Mouse (Mus musculus): ENCODE measurements around the gene Ndufs3.

DNA sequence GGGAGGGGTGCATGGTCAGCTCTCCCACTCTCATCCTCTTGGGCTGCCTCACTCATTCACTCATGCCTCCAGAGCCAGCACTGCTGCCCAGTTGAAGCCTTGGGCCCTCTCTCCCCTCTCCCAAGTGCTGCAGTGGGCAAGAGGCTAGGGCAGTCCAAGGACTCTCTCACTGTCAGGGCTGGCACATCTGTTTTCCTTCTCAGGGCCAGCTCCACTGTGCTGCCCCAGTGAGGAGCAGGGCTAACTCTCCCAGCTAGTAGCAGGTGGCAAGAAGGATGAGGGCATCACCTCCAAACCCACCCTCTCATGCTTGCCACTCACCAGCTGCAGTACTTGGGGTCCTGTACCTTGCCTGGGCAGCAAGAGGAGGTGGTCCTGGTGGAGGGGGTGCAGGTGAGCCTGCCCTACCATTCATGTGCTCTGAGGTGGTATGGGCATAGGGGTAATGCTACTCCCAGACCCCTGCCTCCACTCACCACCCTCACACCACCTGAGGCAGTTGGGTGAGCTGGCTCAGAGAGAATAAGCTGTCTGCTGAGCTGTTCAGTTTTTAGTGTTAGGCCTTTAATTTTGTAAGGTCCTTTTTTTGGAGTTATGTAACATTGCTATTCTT is 46.1 kb upstream of the Ndufs3 start:
- no peak for TF ChIP-seq CTCF (IDR thresholded peaks at IDR 0.05; ENCODE audit: low read depth)
- no peak for TF ChIP-seq EP300 (IDR thresholded peaks at IDR 0.05; ENCODE audit: low read depth)

Data from liver, postnatal 0 days (tissue).